Mouse (Mus musculus) liver, adult 2 months (tissue): ENCODE data around the gene Macf1. TPM values are rescaled to one million over a fixed set of nuclear protein-coding genes. Genes with fewer than 3 reads are reported as not detected.

Source experiments
- DNase-seq: peaks from one replicate; pipeline ENCODE4 v3.0.0-alpha.2; 2011; ENCODE audit warnings: low read depth, low spot score; ENCODE audit errors: extremely low read depth
- H3K27ac ChIP-seq: fragments of 200-500 bp; replicated peaks from 2 replicates; pipeline ENCODE4 v1.5.1; 2012; ENCODE audit warnings: low read depth, mild to moderate bottlenecking, control low read depth, inconsistent platforms, low read length; ENCODE audit not compliant: insufficient read depth
- H3K27me3 ChIP-seq: fragments of 200-500 bp; 2 replicates; pipeline ENCODE4 v1.6.1; 2012; ENCODE audit warnings: mild to moderate bottlenecking, moderate library complexity, low read length, inconsistent platforms; ENCODE audit not compliant: control insufficient read depth, insufficient read depth
- H3K36me3 ChIP-seq: fragments of 200-500 bp; 2 replicates; pipeline ENCODE4 v1.6.1; 2012; ENCODE audit warnings: low read length, inconsistent platforms; ENCODE audit not compliant: control insufficient read depth, insufficient read depth
- H3K4me1 ChIP-seq: fragments of 200-500 bp; 2 replicates; pipeline ENCODE4 v1.6.1; 2011; ENCODE audit warnings: low read length; ENCODE audit not compliant: control insufficient read depth, insufficient read depth
- H3K4me3 ChIP-seq: fragments of 200-500 bp; 2 replicates; pipeline ENCODE4 v1.5.1; 2011; ENCODE audit warnings: low read depth, mild to moderate bottlenecking, control low read depth, low read length, moderate library complexity; ENCODE audit not compliant: insufficient read depth
- H3K79me2 ChIP-seq: fragments of 200-500 bp; 2 replicates; pipeline ENCODE4 v1.6.1; 2012; ENCODE audit warnings: inconsistent platforms, mild to moderate bottlenecking, low read length, moderate library complexity; ENCODE audit not compliant: control insufficient read depth, insufficient read depth
- H3K9ac ChIP-seq: fragments of 200-500 bp; 2 replicates; pipeline ENCODE4 v1.6.1; 2012; ENCODE audit warnings: low read depth, mild to moderate bottlenecking, control low read depth, inconsistent platforms, low read length
- CTCF ChIP-seq: fragments of 200-500 bp; IDR thresholded peaks from 2 replicates; pipeline ENCODE4 v1.5.1; 2011; ENCODE audit warnings: low read depth, low read length, control low read depth
- POLR2A ChIP-seq: fragments of 200-500 bp; IDR thresholded peaks from 2 replicates; pipeline ENCODE4 v1.6.1; 2011; ENCODE audit warnings: low read length, control low read depth; ENCODE audit not compliant: insufficient read depth; ENCODE audit errors: extremely low read depth
- WGBS: fragments of 180-500 bp; shearing (Covaris S2); methylation state at CpG from one replicate; pipeline ENCODE4 v1.1.7; 2018; 5-methylcytosine and 5-hydroxymethylcytosine counted together
- polyA plus RNA-seq: library from polyadenylated mRNA; depleted of rRNA; stranded (reverse); fragments of >200 nt; gene quantifications from 2 replicates; pipeline ENCODE4 v1.2.3, GENCODE M21; 2012
- total RNA-seq: library from RNA; depleted of rRNA; stranded (reverse); fragments of >200 nt; gene quantifications from 2 replicates; pipeline ENCODE4 v1.2.3, GENCODE M21; 2014

Macf1 gene
- total and polyA plus RNA-seq, 2 experiments: 16.6 to 70.7 TPM

- no peak overlapping the region for H3K4me3 ChIP-seq
- no peaks in the 10 kb centered on the region for H3K79me2 ChIP-seq
- H3K27me3 ChIP-seq: no peaks in the 10 kb centered on the region
- no peak for TF ChIP-seq CTCF
- TF ChIP-seq POLR2A: no peak
- H3K36me3 ChIP-seq: peaks cover 73% of the 10 kb centered on the region
- no peak overlapping the region for H3K9ac ChIP-seq
- peaks cover 12% of the 10 kb centered on the region for H3K4me1 ChIP-seq
- DNase-seq: peak; percentile 89
- WGBS: 28% methylated on average over 12 of the region's 12 CpGs
- H3K27ac ChIP-seq: peak overlapping the region; percentile 84
These were observed 309.7 kb downstream of the Macf1 start for GRCm38 (mm10) chr4:123374316-123375008.

GRCm38 (mm10) chr4:123363555-123363954 lies 320.6 kb downstream of the Macf1 start:
- H3K4me3 ChIP-seq: no peak overlapping the region
- no peak overlapping the region for H3K27ac ChIP-seq
- no peak for DNase-seq
- H3K79me2 ChIP-seq: no peaks in the 10 kb centered on the region
- no peaks in the 10 kb centered on the region for H3K27me3 ChIP-seq
- H3K4me1 ChIP-seq: no peaks in the 10 kb centered on the region
- H3K9ac ChIP-seq: no peak overlapping the region
- peaks cover 81% of the 10 kb centered on the region for H3K36me3 ChIP-seq
- WGBS: 93% methylated on average over 4 of the region's 4 CpGs
- TF ChIP-seq POLR2A (no peak), CTCF (no peak)

DNA sequence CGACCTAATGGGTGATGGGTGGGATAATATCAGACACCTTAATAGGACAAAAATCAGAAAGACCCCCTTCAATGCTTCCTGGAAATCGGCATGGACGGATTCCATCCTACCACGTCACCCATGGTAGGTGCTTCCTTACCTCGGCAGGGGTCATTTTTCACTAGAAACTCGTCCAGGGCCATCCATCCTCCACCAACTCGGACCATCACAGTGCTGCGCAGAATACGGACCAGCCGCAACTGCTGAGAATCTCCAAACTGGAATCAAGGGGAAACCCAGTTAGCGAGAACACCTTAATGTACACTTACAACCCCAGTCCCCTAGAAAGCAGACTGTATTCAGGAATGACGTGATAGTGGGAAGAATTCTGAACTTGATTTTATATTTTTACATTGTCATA lies 323.4 kb downstream of the Macf1 start:
- H3K27ac ChIP-seq: no peak overlapping the region
- peaks cover 71% of the 10 kb centered on the region for H3K36me3 ChIP-seq
- H3K27me3 ChIP-seq: no peaks in the 10 kb centered on the region
- no peaks in the 10 kb centered on the region for H3K4me1 ChIP-seq
- H3K9ac ChIP-seq: no peak overlapping the region
- WGBS: 94% methylated on average over 12 of the region's 12 CpGs
- H3K79me2 ChIP-seq: no peaks in the 10 kb centered on the region
- no peak for DNase-seq
- TF ChIP-seq CTCF (no peak), POLR2A (no peak)
- no peak overlapping the region for H3K4me3 ChIP-seq

GRCm38 (mm10) chr4:123358613-123359012 lies 325.5 kb downstream of the Macf1 start:
- H3K27ac ChIP-seq: no peak overlapping the region
- H3K4me3 ChIP-seq: no peak overlapping the region
- 92% methylated on average over 7 of the region's 7 CpGs for WGBS
- no peak overlapping the region for H3K9ac ChIP-seq
- H3K79me2 ChIP-seq: no peaks in the 10 kb centered on the region
- no peak for DNase-seq
- peaks cover 65% of the 10 kb centered on the region for H3K36me3 ChIP-seq
- no peaks in the 10 kb centered on the region for H3K27me3 ChIP-seq
- TF ChIP-seq POLR2A: no peak
- TF ChIP-seq CTCF: no peak
- H3K4me1 ChIP-seq: no peaks in the 10 kb centered on the region

GRCm38 (mm10) chr4:123355941-123356340 lies 328.2 kb downstream of the Macf1 start:
- no peaks in the 10 kb centered on the region for H3K4me1 ChIP-seq
- no peaks in the 10 kb centered on the region for H3K79me2 ChIP-seq
- H3K4me3 ChIP-seq: no peak overlapping the region
- DNase-seq: no peak
- H3K27me3 ChIP-seq: no peaks in the 10 kb centered on the region
- H3K9ac ChIP-seq: no peak overlapping the region
- peaks cover 65% of the 10 kb centered on the region for H3K36me3 ChIP-seq
- no peak for TF ChIP-seq CTCF
- no peak for TF ChIP-seq POLR2A
- 92% methylated on average over 8 of the region's 8 CpGs for WGBS
- no peak overlapping the region for H3K27ac ChIP-seq

- H3K36me3 ChIP-seq: peaks cover 60% of the 10 kb centered on the region
- no peak overlapping the region for H3K9ac ChIP-seq
- H3K4me3 ChIP-seq: no peak overlapping the region
- WGBS: 89% methylated on average over 10 of the region's 10 CpGs
- H3K79me2 ChIP-seq: no peaks in the 10 kb centered on the region
- H3K4me1 ChIP-seq: no peaks in the 10 kb centered on the region
- no peak for DNase-seq
- no peak for TF ChIP-seq POLR2A
- no peak for TF ChIP-seq CTCF
- H3K27me3 ChIP-seq: no peaks in the 10 kb centered on the region
- no peak overlapping the region for H3K27ac ChIP-seq
These were observed 330.8 kb downstream of the Macf1 start for GRCm38 (mm10) chr4:123353271-123353877.
